Mouse (Mus musculus) liver, postnatal 0 days (tissue): ENCODE data around the gene Nipal4. TPM values are rescaled to one million over a fixed set of nuclear protein-coding genes. Genes with fewer than 3 reads are reported as not detected.
A peak's percentile ranks its signal among the peaks of the same experiment; 100 is the strongest.

Source experiments
- ATAC-seq: fragments of 200-750 bp; cut with Nextera tagmentation; 2 replicates; pipeline ENCODE4 v1.8.0; 2017; ENCODE audit warnings: mild to moderate bottlenecking, moderate library complexity
- DNase-seq: peaks from one replicate; pipeline ENCODE4 v3.0.0-alpha.2; 2016
- H3K27ac ChIP-seq: fragments of 300-500 bp; sonication (generic); 2 replicates; pipeline ENCODE4 v1.5.1; 2014; ENCODE audit warnings: antibody characterized with exemption, moderate library complexity, mild to moderate bottlenecking, low read depth
- H3K27me3 ChIP-seq: fragments of 300-500 bp; sonication (generic); 2 replicates; pipeline ENCODE4 v1.6.1; 2014; ENCODE audit warnings: low read length, control low read depth, mixed read lengths; ENCODE audit not compliant: insufficient read depth
- H3K36me3 ChIP-seq: fragments of 300-500 bp; sonication (generic); replicated peaks from 2 replicates; pipeline ENCODE4 v1.6.1; 2014; ENCODE audit warnings: mild to moderate bottlenecking, control low read depth, low read length, moderate library complexity, mixed read lengths; ENCODE audit not compliant: insufficient read depth
- H3K4me1 ChIP-seq: fragments of 300-500 bp; sonication (generic); 2 replicates; pipeline ENCODE4 v1.6.1; 2014; ENCODE audit warnings: antibody characterized with exemption, mild to moderate bottlenecking, control low read depth; ENCODE audit not compliant: insufficient read depth
- H3K4me2 ChIP-seq: fragments of 300-500 bp; sonication (generic); 2 replicates; pipeline ENCODE4 v1.6.1; 2014; ENCODE audit warnings: low read depth, mild to moderate bottlenecking, low read length, moderate library complexity, mixed read lengths
- H3K4me3 ChIP-seq: fragments of 300-500 bp; sonication (generic); 2 replicates; pipeline ENCODE4 v1.5.1; 2014; ENCODE audit warnings: low read depth, low read length
- H3K9ac ChIP-seq: fragments of 300-500 bp; sonication (generic); replicated peaks from 2 replicates; pipeline ENCODE4 v1.6.1; 2014; ENCODE audit warnings: mild to moderate bottlenecking, moderate library complexity
- H3K9me3 ChIP-seq: fragments of 300-500 bp; sonication (generic); 2 replicates; pipeline ENCODE4 v1.6.1; 2016; ENCODE audit warnings: mild to moderate bottlenecking, control low read depth, low read length, mixed read lengths
- CTCF ChIP-seq: sonication (generic); IDR thresholded peaks from 2 replicates; pipeline ENCODE4 v1.5.1; 2016; ENCODE audit warnings: antibody characterized with exemption, low read depth
- EP300 ChIP-seq: IDR thresholded peaks from 2 replicates; pipeline ENCODE4 v1.6.1; 2016; ENCODE audit warnings: antibody characterized with exemption, low read depth, mild to moderate bottlenecking
- WGBS: fragments of 180-500 bp; shearing (Covaris S2); extraction: QIAGEN DNeasy Blood & Tissue Kit; methylation state at CpG from one replicate; pipeline ENCODE4 v1.1.7; 2014; ENCODE audit not compliant: insufficient replicate concordance; 5-methylcytosine and 5-hydroxymethylcytosine counted together
- polyA plus RNA-seq: library from polyadenylated mRNA; unstranded; fragments of >200 nt; fragmentation: Nextera tagmentation; extraction: Ambion mirVana; gene quantifications from 2 replicates; pipeline ENCODE4 v1.2.1, GENCODE M21; 2015

The Nipal4 gene
- polyA plus RNA-seq = not detected in 2 replicates

DNA sequence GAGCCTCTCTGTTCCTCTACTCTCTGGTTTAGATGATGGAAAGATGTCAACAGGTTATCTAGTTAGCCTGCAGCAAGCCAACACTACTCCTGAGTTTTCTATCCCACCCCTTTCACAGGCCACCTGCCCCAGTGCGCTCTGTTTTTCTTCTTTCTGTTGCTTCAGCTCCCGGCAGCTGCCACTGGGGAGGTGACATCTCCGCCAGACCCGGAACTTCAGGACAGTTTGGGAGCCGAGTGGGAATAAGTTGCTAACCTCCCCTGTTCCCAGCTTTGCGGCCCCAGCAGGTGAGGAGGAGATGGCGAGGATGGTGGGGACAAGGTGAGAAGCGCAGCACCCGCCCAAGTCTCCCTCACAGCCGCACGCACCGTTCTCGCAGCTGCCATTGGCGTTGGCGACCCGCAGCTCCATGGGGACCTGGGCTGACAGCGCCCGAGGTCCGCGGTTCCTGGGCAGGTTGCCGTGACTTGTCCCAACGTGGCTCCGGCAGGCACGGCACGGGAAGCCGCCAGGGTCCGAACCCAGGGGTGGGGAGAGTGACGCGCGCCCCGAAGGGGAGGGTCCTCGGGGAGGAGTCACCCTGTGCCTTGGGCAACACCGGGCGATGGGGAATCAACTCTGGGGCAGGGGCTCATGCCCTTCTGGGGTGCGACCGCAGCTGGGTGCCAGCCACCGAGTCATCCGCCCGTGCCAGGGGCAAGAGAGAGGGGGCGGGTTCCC is at the start of gene Nipal4:
Nipal4 (minus strand) TSS at position 643 of the 720 bp plus-strand sequence.
- TF ChIP-seq CTCF (no peak), EP300 (no peak)
- peaks cover 24% of the 10 kb centered on the region for H3K27me3 ChIP-seq
- DNase-seq (peak; percentile 27), ATAC-seq (no peak)
- 4% methylated on average over 40 of the region's 40 CpGs for WGBS
- H3K27ac ChIP-seq = no peak within 1 kb of the TSS
- no peaks in the 10 kb centered on the region for H3K36me3 ChIP-seq
- H3K9me3 ChIP-seq = no peaks in the 10 kb centered on the region
- peak within 1 kb of the TSS; percentile 74 for H3K4me2 ChIP-seq
- H3K9ac ChIP-seq = no peak within 1 kb of the TSS; the same call in 1 of the 2 replicates
- peaks cover 7% of the 10 kb centered on the region; the same call in 1 of the 2 replicates for H3K4me1 ChIP-seq
- peak within 1 kb of the TSS; percentile 44 for H3K4me3 ChIP-seq

- H3K27ac ChIP-seq = no peak overlapping the region
Observed at GRCm38 (mm10) chr11:46215354-46215753, 49.0 kb upstream of the Nipal4 start.

GRCm38 (mm10) chr11:46214368-46215230 is 48.3 kb upstream of the Nipal4 start:
- no peak overlapping the region for H3K4me2 ChIP-seq
- DNase-seq (no peak), ATAC-seq (no peak)
- no peaks in the 10 kb centered on the region for H3K27me3 ChIP-seq
- no peak overlapping the region; the same call in 1 of the 2 replicates for H3K9ac ChIP-seq
- TF ChIP-seq CTCF (no peak), EP300 (no peak)
- H3K4me3 ChIP-seq = no peak overlapping the region
- 54% methylated on average over 14 of the region's 14 CpGs for WGBS
- no peaks in the 10 kb centered on the region for H3K9me3 ChIP-seq
- no peak overlapping the region for H3K27ac ChIP-seq
- H3K4me1 ChIP-seq = peaks cover 3% of the 10 kb centered on the region; the same call in 1 of the 2 replicates
- H3K36me3 ChIP-seq = 0 out of 2 replicates have a peak, but pooled peaks cover 2% of the 10 kb centered on the region

More at GRCm38 (mm10) chr11:46215354-46215753, 49.0 kb upstream of the Nipal4 start:
- Histone ChIP-seq H3K4me2 (no peak overlapping the region), H3K9me3 (no peaks in the 10 kb centered on the region), H3K27me3 (no peaks in the 10 kb centered on the region), H3K4me1 (peaks cover 3% of the 10 kb centered on the region; the same call in 1 of the 2 replicates), H3K9ac (no peak overlapping the region), H3K36me3 (0 out of 2 replicates have a peak, but pooled peaks cover 2% of the 10 kb centered on the region), H3K4me3 (no peak overlapping the region)
- ATAC-seq = peak; percentile 70; the same call in 1 of the 2 replicates
- TF ChIP-seq CTCF (peak; percentile 98), EP300 (no peak)
- DNase-seq = peak; percentile 64
- 23% methylated on average over 3 of the region's 3 CpGs for WGBS

GRCm38 (mm10) chr11:46213844-46214243 is 47.5 kb upstream of the Nipal4 start:
- H3K36me3 ChIP-seq = 0 out of 2 replicates have a peak, but pooled peaks cover 2% of the 10 kb centered on the region
- H3K27me3 ChIP-seq = no peaks in the 10 kb centered on the region
- H3K4me2 ChIP-seq = no peak overlapping the region
- no peak overlapping the region for H3K4me3 ChIP-seq
- no peak for ATAC-seq
- no peak overlapping the region for H3K27ac ChIP-seq
- peaks cover 3% of the 10 kb centered on the region; the same call in 1 of the 2 replicates for H3K4me1 ChIP-seq
- no peak for TF ChIP-seq CTCF
- no peak for TF ChIP-seq EP300
- DNase-seq = no peak
- no peak overlapping the region for H3K9ac ChIP-seq
- WGBS = 74% methylated on average over 5 of the region's 5 CpGs
- no peaks in the 10 kb centered on the region for H3K9me3 ChIP-seq

GRCm38 (mm10) chr11:46211858-46212257 is 45.5 kb upstream of the Nipal4 start:
- Histone ChIP-seq H3K4me3 (no peak overlapping the region), H3K36me3 (peaks cover 2% of the 10 kb centered on the region; the same call in 1 of the 2 replicates), H3K4me1 (peaks cover 3% of the 10 kb centered on the region; the same call in 1 of the 2 replicates), H3K27me3 (no peaks in the 10 kb centered on the region), H3K9me3 (no peaks in the 10 kb centered on the region), H3K9ac (no peak overlapping the region), H3K27ac (no peak overlapping the region), H3K4me2 (no peak overlapping the region)
- no peak for ATAC-seq
- no peak for DNase-seq
- 40% methylated on average over 3 of the region's 3 CpGs for WGBS
- TF ChIP-seq EP300 (no peak), CTCF (no peak)

- Histone ChIP-seq H3K27ac (no peak overlapping the region), H3K27me3 (no peaks in the 10 kb centered on the region), H3K9ac (no peak overlapping the region), H3K4me3 (no peak overlapping the region), H3K9me3 (no peaks in the 10 kb centered on the region), H3K36me3 (peaks cover 2% of the 10 kb centered on the region; the same call in 1 of the 2 replicates), H3K4me2 (no peak overlapping the region), H3K4me1 (peaks cover under 1% of the 10 kb centered on the region; the same call in 1 of the 2 replicates)
- TF ChIP-seq EP300 = no peak
- TF ChIP-seq CTCF = no peak
- 55% methylated on average over 2 of the region's 2 CpGs for WGBS
- ATAC-seq (no peak), DNase-seq (no peak)
Observed at GRCm38 (mm10) chr11:46209884-46210283, 43.6 kb upstream of the Nipal4 start.
